Mouse (Mus musculus): ENCODE measurements at regions not wholly inside any gene's neighbourhood (a gene's known extent, or its start where the extent isn't known, plus 50 kb on each side); places are given as distances from the start of the nearest gene placed in this dataset.

DNA sequence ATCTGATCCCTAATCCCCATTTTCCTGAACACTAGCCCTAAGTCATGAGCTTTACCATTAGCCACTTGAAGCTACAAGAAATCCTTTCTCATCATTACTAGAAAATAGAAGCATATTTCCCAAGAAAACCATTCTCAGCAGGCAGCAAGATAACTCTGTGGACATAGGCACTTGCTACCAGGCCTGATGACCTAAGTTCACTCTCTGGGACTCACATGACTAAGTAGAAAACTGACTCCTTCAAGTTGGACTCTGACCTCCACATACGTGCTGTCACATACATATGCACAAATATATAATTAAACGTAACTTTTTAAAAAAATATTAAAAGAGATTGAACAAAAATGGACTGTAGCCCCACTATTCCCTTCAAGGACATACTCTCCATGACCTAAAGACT, 200.8 kb downstream of the Actr3 start:
- 73% methylated on average over 2 of the region's 2 CpGs for WGBS

DNA sequence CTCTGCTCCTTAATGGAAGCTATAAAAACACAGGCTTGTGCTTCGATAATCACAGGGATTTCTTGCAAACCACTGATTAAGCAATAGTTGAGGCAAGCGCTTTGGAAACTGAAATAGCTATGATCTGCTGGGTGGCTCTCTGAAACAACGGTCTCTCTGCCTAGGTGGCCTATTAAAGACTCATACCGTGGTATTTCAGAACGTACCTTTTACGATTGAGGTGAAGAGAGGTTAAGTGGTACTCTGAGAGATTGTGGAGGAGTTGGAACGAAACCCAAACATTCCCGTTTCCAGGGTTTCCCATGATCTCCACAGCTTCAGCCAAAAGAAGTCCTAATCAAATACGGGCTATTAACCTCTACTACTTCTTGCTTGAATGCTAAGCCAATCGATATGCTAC, 212.2 kb downstream of the Actr3 start:
- TF ChIP-seq EP300 (IDR thresholded peaks at IDR 0.05), result no peak
- no peak for TF ChIP-seq CTCF (IDR thresholded peaks at IDR 0.05)
- ATAC-seq (peak; percentile 65), DNase-seq (ENCODE audit: low spot score) (peak; percentile 41)
- Histone ChIP-seq H3K27ac (ENCODE audit: low read length) (no peak overlapping the region), H3K27me3 (replicated peaks; ENCODE audit: insufficient read depth, low read length) (no peaks in the 10 kb centered on the region), H3K4me1 (ENCODE audit: insufficient read depth, low read depth, low read length) (no peaks in the 10 kb centered on the region), H3K9me3 (ENCODE audit: low read length) (no peaks in the 10 kb centered on the region), H3K4me3 (ENCODE audit: low read depth, low read length) (no peak overlapping the region), H3K4me2 (replicated peaks; ENCODE audit: low read depth, low read length) (no peak overlapping the region), H3K36me3 (ENCODE audit: insufficient read depth, low read length) (no peaks in the 10 kb centered on the region), H3K9ac (replicated peaks; ENCODE audit: low read depth) (no peak overlapping the region)
- WGBS, result 52% methylated on average over 10 of the region's 10 CpGs

More for the DNA sequence above, 200.8 kb downstream of the Actr3 start:
- Histone ChIP-seq H3K4me3 (ENCODE audit: low read depth, low read length) (no peak overlapping the region), H3K27me3 (replicated peaks; ENCODE audit: insufficient read depth, low read length) (no peaks in the 10 kb centered on the region), H3K36me3 (ENCODE audit: insufficient read depth, low read length) (no peaks in the 10 kb centered on the region), H3K4me2 (replicated peaks; ENCODE audit: low read depth, low read length) (no peak overlapping the region), H3K4me1 (ENCODE audit: insufficient read depth, low read depth, low read length) (no peaks in the 10 kb centered on the region), H3K9me3 (ENCODE audit: low read length) (no peaks in the 10 kb centered on the region), H3K27ac (ENCODE audit: low read length) (no peak overlapping the region), H3K9ac (replicated peaks; ENCODE audit: low read depth) (no peak overlapping the region)
- no peak for DNase-seq (ENCODE audit: low spot score)
- ATAC-seq, result no peak
- TF ChIP-seq EP300 (IDR thresholded peaks at IDR 0.05) (no peak), CTCF (IDR thresholded peaks at IDR 0.05) (no peak)

GRCm38 (mm10) chr1:125216192-125216591, 219.3 kb downstream of the Actr3 start:
- no peaks in the 10 kb centered on the region for H3K9me3 ChIP-seq (ENCODE audit: low read length)
- no peak overlapping the region for H3K4me3 ChIP-seq (ENCODE audit: low read depth, low read length)

GRCm38 (mm10) chr1:125187091-125187490, 248.4 kb downstream of the Actr3 start:
- ATAC-seq (no peak), DNase-seq (ENCODE audit: low spot score) (no peak)
- 74% methylated on average over 1 of the region's 1 CpGs for WGBS
- Histone ChIP-seq H3K4me3 (ENCODE audit: low read depth, low read length) (no peak overlapping the region), H3K4me1 (ENCODE audit: insufficient read depth, low read depth, low read length) (no peaks in the 10 kb centered on the region), H3K27me3 (replicated peaks; ENCODE audit: insufficient read depth, low read length) (no peaks in the 10 kb centered on the region), H3K36me3 (ENCODE audit: insufficient read depth, low read length) (no peaks in the 10 kb centered on the region), H3K4me2 (replicated peaks; ENCODE audit: low read depth, low read length) (no peak overlapping the region), H3K9me3 (ENCODE audit: low read length) (no peaks in the 10 kb centered on the region), H3K27ac (ENCODE audit: low read length) (no peak overlapping the region), H3K9ac (replicated peaks; ENCODE audit: low read depth) (no peak overlapping the region)
- TF ChIP-seq EP300 (IDR thresholded peaks at IDR 0.05) (no peak), CTCF (IDR thresholded peaks at IDR 0.05) (no peak)

More at GRCm38 (mm10) chr1:125216192-125216591, 219.3 kb downstream of the Actr3 start:
- Histone ChIP-seq H3K27me3 (replicated peaks; ENCODE audit: insufficient read depth, low read length) (no peaks in the 10 kb centered on the region), H3K27ac (ENCODE audit: low read length) (no peak overlapping the region), H3K4me2 (replicated peaks; ENCODE audit: low read depth, low read length) (no peak overlapping the region), H3K9ac (replicated peaks; ENCODE audit: low read depth) (no peak overlapping the region), H3K4me1 (ENCODE audit: insufficient read depth, low read depth, low read length) (no peaks in the 10 kb centered on the region), H3K36me3 (ENCODE audit: insufficient read depth, low read length) (no peaks in the 10 kb centered on the region)
- TF ChIP-seq CTCF (IDR thresholded peaks at IDR 0.05) (no peak), EP300 (IDR thresholded peaks at IDR 0.05) (no peak)
- WGBS, result 63% methylated on average over 6 of the region's 6 CpGs
- ATAC-seq (no peak), DNase-seq (ENCODE audit: low spot score) (no peak)

DNA sequence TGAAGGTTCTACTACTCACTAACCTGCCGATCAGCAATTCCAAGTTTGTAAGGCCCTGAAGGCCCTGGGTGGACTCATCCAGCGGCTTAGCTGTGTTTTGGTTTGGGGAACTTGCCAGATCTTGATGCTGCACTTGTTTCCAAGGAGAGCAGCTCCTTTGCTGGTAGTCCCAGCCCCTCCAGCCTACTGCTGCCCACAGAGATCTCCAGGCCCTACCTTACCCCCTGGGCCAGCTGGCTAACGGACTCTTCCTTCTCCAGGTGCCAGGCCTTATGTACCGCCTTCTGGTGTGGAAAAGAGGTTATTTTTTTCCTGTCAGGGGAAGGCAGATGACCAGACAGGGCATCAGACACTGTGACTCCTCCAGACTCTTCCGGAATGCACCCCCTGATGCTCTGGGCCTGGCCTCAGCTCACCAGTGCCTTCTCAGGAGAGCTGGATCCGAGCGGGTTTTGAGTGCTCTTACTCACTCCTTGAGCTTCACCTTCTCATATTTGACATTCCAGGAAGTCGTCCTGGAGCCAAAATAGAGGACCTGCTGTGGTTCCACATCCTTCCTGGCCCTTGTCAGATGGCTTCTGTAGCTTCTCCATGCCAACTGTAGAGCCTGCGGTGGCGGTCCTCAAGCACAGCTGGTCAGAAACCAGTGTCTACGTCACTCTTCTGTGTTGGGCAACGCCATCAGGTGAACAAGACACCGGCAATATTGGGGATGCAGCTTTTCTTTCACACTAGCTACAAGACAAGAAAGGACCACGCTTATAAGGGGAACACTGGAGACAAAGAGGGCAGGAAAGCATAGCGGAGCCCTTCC, 259.2 kb downstream of the Actr3 start:
- ATAC-seq (peak; percentile 82), DNase-seq (ENCODE audit: low spot score) (peak; percentile 48)
- no peak overlapping the region for H3K27ac ChIP-seq (ENCODE audit: low read length)
- no peaks in the 10 kb centered on the region for H3K4me1 ChIP-seq (ENCODE audit: insufficient read depth, low read depth, low read length)
- WGBS, result 63% methylated on average over 15 of the region's 15 CpGs
- no peaks in the 10 kb centered on the region for H3K36me3 ChIP-seq (ENCODE audit: insufficient read depth, low read length)
- H3K27me3 ChIP-seq (replicated peaks; ENCODE audit: insufficient read depth, low read length), result no peaks in the 10 kb centered on the region
- TF ChIP-seq EP300 (IDR thresholded peaks at IDR 0.05) (0 out of 2 replicates have a peak, but pooled peaks have one; percentile 56), CTCF (IDR thresholded peaks at IDR 0.05) (no peak)
- H3K4me2 ChIP-seq (replicated peaks; ENCODE audit: low read depth, low read length), result no peak overlapping the region
- no peaks in the 10 kb centered on the region for H3K9me3 ChIP-seq (ENCODE audit: low read length)
- H3K9ac ChIP-seq (replicated peaks; ENCODE audit: low read depth), result no peak overlapping the region
- H3K4me3 ChIP-seq (ENCODE audit: low read depth, low read length), result no peak overlapping the region

- TF ChIP-seq CTCF (IDR thresholded peaks at IDR 0.05), result no peak
- no peak for TF ChIP-seq EP300 (IDR thresholded peaks at IDR 0.05)
- Histone ChIP-seq H3K27ac (ENCODE audit: low read length) (no peak overlapping the region), H3K9ac (replicated peaks; ENCODE audit: low read depth) (no peak overlapping the region), H3K36me3 (ENCODE audit: insufficient read depth, low read length) (no peaks in the 10 kb centered on the region), H3K4me1 (ENCODE audit: insufficient read depth, low read depth, low read length) (no peaks in the 10 kb centered on the region), H3K4me2 (replicated peaks; ENCODE audit: low read depth, low read length) (no peak overlapping the region), H3K4me3 (ENCODE audit: low read depth, low read length) (no peak overlapping the region), H3K9me3 (ENCODE audit: low read length) (no peaks in the 10 kb centered on the region), H3K27me3 (replicated peaks; ENCODE audit: insufficient read depth, low read length) (no peaks in the 10 kb centered on the region)
- 88% methylated on average over 13 of the region's 13 CpGs for WGBS
- no peak for ATAC-seq
- no peak for DNase-seq (ENCODE audit: low spot score)
These were observed 260.8 kb downstream of the Actr3 start for GRCm38 (mm10) chr1:125174725-125175124.
